Mouse (Mus musculus): ENCODE measurements around the gene Nr2c2ap.

Gene Nr2c2ap

DNA sequence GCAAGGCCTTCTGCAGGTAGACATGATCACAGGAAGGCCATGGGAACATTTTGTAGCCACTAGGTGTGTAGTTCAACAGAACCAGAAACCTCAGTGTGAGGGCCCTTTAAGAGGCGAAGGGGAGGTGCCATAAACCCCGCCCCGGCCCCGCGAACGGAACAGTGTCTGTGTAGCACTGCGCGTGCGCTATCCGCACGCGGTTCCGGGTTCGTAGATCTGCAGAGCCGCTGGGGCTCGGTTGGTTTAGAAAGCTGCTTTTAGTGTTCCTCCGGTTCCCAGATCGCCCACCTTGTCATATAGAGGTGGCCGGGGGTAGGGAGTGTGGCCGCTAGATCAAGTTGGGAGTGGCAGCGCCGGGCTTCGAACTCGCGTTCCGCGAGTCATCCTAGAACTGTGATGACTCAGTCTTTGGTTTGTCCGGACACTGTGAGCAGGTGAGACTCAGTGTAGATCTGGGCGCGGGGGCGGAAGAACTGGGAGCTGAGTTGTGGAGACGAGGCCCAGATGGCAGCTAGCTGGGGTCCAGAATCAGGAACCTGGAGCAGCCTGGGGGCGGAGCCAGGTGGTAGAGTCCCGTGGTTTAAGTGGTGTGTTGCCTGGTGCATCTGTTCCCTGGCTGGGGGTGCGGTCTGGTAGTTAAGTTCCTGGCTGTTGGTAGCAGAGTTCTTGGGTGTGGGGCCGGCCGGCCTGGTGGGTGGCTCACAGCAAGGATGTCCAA, at the start of gene Nr2c2ap:
Nr2c2ap (plus strand) TSS at position 168 of the 718 bp plus-strand sequence.
- DNase-seq (ENCODE audit: low read depth): peak; percentile 84

DNA sequence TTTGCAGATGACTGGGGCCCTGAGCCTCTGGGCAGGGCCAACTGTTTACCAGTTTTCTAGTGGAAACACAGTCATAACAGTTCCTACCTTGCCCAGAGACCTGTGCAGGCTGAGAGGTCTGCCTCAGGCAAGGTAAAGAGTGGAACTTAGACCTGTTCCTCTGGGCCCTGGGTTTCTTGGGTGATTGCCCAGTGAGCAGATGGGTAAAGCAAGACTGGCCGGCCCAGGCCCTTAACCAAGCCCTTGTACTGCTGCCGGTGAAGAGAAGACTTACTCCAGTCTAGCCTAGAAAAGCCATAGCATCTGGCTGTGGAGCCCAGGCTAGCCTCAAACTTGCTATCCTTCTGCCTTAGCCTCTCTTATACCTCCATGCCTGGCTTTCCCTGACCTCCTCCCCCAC, 49.2 kb upstream of the Nr2c2ap start:
- no peak for DNase-seq (ENCODE audit: low read depth)

DNA sequence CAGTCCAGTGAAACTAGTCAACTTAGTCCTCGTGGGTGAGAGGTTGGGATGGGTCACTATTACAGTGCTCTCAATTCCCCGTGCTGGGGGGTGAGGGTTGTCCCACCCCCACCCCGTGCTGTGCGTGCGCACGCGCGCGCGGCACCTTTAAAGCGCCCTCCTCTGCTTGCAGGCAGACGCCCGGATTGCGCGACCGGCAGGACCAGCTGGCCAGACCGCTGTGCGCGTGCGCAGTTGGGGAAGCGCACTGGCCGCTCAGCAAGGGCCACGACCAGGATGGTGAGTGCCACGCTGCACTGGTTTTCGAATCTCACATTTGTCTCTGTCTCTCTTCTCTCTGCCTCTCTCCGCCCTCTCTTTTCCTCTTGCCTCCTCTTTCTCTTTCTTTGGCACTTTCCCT, 47.8 kb upstream of the Nr2c2ap start, which contains the start of gene Hapln4:
Hapln4 (plus strand) TSS at position 173 of the 400 bp plus-strand sequence.
- no peak for DNase-seq (ENCODE audit: low read depth)

DNA sequence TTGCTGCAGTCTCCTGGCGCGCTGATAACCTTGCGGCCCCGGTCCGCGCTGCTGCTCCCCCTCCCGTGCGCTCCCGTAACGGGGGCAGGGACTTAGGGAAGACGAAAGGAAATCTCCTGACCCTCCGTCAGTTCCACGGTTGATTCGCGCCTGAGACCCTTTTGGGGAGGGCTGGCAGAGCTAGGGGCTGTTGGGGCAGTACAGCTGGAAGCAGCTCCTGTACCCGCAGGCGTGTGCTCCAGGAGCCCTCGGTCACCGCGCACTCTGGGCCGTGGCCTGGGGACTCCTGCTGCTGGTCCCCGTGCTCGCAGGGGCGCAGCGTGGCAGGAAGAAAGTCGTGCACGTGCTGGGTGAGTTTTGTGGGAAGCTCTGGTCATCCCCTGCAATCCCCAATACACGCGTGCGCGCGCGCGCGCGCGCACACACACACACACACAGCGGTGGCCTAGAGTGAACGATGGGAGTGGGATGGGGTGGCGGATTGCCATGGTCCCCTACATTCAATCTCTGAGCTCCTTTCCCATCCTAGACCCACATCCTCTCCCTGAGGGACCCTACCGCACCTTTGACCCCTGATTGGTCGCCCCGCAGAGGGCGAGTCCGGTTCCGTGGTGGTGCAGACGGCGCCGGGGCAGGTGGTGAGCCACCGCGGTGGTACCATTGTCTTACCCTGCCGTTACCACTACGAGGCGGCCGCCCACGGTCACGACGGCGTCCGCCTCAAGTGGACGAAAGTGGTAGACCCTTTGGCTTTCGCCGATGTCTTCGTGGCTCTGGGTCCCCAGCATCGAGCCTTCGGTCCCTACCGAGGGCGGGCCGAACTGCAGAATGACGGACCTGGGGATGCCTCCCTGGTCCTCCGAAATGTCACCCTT, 46.7 kb upstream of the Nr2c2ap start:
- DNase-seq (ENCODE audit: low read depth): no peak

DNA sequence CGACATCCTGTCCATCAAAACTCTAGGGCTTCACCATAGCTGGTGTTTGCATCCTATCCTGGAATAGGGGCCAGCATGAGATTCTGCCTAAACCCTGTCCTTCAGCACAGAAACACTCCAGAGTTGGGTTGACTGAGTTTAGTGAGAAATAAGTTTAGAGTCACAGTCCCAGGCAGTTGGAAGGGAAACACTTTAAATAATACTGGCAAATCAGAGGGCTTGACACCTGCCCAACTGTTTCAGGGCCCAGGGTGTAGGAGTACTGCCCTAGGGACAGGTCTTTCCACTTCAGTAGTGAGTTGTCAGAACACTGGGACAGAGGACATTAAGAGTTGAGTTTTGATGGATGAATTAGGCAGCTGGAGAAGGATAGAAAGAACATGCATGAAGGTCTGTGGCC, 45.0 kb upstream of the Nr2c2ap start:
- DNase-seq (ENCODE audit: low read depth): no peak

DNA sequence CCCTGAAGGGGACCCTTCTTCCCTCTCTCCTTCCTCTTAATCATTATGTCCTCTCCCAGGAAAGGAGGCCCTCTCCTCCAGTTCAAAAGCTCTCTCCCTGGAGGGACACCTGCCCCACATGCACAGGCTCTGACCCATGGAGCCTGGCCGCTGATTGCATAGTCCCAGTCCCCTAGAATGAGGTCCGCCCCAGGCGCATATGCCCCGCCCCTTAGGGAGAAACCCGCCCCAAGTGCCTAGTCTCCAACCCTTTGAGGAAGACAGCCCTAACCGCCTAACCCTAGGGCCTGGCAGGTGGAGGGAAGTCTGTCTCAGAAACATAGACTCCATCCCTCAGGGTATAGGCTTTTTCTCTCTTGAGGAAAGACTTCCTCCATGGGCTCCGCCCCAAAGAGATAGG, 43.9 kb upstream of the Nr2c2ap start:
- no peak for DNase-seq (ENCODE audit: low read depth)

DNA sequence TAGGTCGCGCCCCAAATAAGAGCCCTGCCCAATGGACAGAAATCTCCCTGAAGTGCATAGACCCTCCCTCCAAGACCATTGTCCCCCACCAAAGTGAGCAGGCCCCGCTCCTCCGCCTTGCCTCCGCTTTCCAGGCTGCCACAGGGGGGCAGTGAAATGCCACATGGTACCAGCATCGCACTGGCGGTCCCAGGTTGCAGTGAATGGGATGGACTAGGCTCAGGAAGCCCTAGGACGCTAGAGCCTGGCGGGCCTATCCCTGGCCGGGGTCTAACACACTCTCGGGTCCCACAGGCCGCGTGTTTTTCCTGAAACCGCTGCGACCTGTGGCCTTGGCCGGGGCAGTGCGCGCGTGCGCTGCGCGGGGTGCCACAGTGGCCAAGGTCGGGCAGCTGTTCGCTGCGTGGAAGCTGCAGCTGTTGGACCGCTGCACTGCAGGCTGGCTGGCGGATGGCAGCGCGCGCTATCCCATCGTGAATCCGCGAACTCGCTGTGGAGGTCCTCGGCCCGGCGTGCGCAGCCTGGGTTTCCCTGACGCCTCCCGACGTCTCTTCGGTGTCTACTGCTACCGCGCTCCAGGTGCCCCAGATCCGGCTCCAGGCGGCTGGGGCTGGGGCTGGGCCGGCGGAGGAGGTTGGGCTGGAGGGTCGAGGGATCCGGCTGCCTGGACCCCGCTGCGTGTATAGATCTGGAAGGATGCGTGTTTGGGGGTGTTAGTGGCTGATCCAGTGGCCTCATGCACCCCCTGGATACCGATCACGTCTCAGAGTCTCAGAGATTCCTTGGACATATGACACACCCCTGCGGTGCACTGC, 43.1 kb upstream of the Nr2c2ap start:
- DNase-seq (ENCODE audit: low read depth): no peak

DNA sequence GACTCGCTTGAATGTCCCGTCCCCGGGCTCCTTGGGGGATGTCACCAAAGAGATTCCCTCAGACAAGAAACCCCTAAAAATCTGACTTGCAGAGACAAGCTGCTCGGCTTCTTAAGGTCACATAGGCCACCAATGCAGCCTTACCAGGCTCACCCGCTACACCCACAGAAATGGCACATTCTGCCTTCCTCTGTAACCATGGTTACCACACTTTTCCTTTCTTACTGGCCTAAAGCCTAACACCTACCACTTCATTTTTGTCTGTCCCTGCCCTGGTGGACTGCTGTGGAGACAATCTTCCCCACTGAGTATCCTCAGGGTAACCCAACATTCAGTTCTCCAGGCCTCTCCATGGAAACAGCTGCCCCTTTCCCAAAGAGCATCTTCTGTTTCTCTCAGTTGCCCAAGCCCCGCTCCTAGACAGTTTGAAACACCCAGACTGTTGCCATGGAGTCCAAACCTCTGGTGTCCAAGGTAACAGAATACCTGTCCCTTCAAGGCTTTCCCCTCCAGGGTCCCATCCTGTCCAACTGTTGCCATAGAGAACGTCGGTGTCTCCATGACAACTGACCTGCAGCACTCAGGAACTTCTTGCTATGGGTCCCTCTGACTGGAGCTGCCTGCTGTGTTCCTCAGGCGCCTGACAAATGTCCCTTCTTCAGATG, 41.7 kb upstream of the Nr2c2ap start:
- no peak for DNase-seq (ENCODE audit: low read depth)

DNA sequence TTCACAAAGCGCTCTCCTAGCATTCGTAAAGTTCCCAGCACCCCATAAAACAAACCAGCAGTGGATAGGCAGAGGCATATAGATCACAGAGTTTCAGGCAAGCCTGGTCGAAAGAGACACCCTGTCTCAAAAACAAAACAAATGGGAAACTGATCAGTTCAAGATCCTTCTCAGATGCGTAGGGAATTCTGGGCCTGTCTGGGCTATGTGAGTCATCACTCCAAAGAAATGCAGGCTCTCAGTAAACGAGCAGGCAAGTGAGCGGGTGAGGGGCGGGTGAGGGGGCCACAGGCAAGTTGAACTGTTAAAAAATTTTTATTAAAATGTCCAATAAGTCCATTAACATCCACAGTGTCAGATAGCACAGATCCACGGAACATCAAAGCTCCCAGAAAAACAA, 38.3 kb upstream of the Nr2c2ap start:
- DNase-seq (ENCODE audit: low read depth): no peak

DNA sequence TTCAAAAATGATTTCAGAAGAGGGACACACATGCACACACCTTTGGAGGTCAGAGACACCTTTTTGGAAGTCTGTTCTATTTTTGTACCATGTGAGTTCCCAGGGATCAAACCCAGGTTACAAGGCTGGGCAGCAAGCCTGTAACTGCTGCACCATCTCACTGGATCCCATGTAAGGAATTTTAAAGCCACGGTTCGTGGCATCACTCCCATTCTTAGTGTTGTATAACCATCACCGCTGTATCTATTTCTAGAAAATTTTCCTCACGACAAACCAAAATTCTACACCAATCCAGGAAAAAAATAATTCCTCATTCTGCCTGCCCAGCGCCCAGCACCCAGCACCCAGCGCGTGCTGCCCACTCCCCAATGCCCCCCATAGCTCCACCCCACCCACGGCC, 31.9 kb upstream of the Nr2c2ap start:
- DNase-seq (ENCODE audit: low read depth): no peak

DNA sequence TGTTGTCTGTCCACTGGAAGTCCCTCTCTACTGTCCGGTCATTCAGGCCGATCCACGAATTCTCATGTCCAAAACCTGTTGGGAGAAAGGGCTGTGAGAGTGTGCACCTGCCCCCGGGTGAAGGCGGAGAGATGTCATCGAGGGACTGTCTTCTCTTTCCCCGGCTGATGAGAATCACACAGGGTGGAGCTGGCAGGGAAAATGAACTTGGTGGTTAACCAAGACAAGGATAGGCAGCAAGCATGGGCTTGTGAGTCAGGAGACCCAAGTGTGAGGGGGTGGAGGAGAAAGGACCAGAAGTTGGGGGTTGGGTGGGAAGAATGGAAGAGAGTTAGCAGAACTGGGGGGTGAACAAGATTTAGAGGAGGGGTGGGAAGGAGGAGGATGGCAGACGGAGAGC, 30.9 kb upstream of the Nr2c2ap start:
- no peak for DNase-seq (ENCODE audit: low read depth)

DNA sequence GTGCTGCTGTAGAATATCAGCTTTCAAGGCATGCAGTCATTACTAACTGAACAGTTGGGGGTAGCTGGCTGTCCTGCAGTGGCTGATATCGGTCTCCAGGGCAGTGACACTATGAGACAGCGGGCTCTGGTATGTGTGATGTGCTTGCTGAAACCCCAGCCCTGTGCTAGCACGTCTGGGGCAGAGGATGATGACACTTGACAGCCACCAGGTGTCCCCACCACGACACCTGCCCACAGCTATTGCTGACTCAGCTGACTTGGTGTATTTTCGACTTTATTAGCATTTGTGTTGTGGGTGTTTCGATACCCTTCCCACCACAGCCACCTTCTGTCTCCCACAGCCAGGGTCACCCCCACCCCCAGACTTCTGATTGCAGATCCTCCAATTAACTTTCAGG, 26.6 kb upstream of the Nr2c2ap start:
- DNase-seq (ENCODE audit: low read depth): peak; percentile 30

DNA sequence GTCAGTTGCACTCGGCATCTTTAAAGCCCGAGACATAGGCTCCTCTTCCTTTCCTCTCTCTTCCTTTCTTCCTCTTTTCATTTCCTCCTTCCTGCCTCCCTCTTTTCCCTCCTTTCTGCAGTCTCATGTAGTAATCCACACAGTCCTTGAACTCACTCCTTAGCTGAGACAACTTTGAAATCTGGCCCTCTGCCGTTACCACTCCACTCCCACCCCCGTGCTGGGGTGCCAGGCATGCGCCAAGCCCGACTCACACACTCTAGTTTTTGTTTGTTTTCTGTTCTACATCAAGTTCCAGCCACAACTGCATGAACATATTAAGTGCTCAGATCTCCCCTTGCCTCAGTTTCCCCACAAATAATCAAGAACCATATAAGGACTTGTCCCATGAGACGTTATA, 26.2 kb upstream of the Nr2c2ap start:
- DNase-seq (ENCODE audit: low read depth): no peak

DNA sequence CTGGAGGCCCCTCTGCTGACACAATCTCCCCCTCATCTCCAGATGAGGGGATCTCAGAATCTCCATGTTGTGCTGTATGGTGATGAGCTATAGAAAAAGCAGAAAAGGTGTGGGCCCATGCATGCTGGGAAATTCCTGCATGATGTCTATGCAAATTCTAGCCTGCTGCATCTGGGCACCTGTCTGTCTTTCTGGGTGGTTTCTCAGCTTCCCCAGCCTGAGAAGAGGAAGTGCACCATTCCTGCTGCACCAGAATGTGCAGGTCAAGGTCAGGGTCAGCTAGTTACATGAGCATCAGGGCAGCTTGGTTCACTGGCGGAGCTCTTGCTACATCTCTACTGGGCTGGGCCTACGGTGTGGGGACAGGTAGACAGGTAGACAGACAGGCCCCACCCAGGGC, 20.7 kb upstream of the Nr2c2ap start:
- no peak for DNase-seq (ENCODE audit: low read depth)

DNA sequence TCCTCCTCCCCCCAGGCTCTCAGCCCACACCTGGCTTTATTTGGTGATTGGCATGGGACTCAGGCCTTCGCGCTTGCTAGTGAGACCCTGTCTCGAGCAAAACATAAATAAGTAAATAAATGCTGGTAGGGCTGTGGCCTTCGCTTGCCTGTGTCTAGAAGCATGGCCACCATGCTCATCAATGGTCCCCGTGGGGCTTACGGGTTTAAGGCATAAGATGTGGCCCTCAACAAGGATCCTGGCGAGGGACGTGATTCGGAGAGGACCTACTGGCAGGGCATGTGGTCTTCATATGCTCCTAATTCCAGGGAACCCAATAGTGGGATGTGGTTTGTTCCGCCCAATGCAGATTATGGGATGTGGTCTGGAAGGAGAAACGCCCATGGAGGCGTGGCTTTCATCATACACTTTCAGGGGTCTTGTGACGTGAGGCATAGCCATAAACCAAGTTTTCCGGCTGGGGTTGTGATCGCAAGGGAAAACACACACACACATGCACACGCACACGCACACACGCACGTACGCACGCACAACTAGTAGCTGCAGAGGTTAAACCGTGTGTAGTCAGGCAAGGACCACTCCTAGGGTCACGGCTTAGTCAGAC, 19.8 kb upstream of the Nr2c2ap start:
- no peak for DNase-seq (ENCODE audit: low read depth)

DNA sequence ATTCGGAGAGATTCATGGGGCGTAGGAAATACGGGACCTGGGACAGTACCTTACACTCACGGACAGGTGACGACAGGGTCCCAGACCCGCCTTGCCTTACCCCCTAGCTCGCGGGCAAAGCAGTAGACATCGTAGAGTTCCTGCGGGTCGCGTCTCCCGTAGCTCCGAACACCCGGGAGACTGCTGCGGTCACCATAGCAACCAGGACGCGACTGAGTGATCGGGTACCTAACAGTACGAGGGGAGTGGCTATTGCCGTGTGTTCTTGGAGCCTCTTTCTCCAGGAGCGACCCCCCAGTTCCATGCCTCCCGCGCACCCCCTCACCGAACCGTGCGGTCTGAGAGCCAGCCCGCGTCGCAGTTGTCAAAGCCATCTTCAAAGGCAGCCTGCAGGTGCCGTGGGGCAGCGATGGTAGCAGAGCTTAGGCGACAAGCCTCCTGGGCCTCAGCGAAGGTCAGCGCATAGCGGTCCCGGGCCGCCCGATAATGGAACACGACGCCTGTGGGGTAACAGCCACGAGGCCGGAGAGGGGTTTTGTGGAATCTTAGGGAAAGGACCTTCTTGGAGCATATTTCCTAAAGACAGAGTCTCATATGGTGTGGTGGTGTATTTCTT, 18.6 kb upstream of the Nr2c2ap start:
- DNase-seq (ENCODE audit: low read depth): no peak

DNA sequence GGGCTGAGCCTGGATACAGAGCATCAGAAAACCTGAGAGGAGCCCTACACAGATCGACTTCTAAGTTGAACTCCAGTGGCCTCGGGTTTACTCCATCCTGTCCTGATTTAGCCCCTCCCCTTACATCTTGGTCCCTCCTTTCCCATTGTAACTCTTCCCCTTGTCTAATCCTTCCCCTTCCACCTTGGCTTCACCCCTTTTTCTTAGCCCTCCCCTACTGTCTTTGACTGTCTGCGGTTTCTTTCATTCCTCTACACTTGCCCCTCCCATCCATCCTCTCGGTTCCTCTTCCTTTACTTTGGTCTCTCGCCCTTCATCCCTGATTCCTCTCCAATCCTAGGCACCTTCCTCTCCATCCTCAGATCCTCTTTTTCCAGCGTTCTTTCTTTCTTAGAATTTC, 16.6 kb upstream of the Nr2c2ap start:
- no peak for DNase-seq (ENCODE audit: low read depth)

DNA sequence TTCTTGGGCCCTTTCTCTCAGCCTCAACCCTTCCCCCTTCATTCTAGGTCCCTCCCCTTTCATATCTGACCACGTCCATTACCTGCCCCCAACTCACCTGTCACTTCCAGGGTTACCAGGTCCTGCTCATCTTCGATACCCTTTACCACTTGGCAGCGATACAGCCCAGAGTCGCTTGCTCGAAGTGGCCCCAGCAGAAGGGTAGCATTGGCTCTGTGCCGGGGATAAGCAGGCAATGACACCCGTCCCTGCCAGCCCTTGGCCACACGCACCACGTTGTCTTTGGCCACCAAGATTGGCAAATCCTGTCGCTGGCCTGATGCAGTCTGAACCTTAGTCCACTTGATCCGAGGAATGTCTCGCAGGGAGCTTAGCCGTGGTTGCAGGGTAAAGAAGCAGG, 16.2 kb upstream of the Nr2c2ap start:
- no peak for DNase-seq (ENCODE audit: low read depth)

DNA sequence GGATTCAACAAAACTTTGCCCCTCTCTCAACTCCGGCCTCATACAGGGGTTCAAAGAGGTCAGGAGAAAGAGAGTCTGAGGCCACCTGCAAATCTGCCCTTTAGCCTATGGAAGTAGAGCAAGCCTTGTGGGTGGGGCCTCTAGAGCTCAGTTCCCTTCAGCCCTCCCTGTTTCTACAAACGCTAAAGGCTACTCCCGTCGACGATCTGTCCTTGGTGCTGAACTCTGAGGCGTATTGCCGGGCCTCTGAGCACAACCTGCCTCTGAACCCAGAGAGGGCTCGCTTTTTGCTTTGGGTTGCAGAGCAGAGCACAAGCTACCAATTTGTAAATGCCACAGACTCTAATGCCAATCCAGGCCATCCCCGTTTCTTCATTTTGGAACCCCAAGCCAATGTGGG, 13.5 kb upstream of the Nr2c2ap start:
- DNase-seq (ENCODE audit: low read depth): peak; percentile 72

DNA sequence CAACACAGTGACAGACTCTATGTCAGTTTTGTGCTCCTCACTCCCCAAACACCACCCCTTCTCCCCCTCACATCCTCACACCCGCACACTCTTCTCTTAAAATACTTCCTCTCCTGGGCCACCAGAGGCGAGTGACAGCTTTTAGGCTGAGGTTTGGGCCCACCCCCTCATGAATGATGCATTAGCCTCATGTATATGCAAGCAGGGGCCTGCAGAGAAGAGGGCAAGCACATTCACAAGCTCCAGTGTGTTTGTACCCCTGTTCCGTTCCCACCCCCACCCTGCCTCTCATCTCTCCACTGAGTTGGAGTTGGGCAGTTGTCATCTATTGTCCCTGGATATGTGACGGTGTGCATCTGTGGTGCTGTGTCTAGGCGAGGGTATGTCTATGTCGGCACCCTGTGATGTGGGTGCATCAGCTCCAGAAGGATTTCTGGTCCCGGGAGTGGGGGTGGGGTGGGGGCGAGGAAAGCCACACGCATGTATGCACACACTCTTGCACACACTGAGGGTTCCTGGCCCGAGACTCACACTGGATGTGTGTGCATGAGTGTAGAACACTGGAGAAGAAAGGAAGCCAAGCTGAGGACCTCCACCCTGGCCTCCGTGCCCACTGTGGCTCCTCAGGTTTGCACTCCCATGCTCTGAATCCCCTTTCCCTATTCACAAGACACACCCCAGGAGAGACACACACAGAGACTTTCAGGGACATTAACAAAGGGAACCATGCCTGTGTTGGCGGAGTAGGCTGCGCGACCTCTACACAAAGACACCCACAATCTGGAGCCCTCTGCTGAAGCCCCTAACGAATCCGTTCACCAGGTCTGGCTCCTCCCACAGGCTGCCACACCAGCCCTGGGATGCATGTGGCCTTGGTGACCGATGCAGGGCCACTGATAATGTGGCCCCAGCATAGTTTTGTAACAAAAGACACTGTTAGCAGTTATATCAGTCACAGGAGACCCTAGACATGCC, 12.1 kb upstream of the Nr2c2ap start:
- DNase-seq (ENCODE audit: low read depth): no peak
